Mouse (Mus musculus) embryo, embryonic 11.5 days (tissue): ENCODE measurements around the gene Sgsm3.

Experiments
- DNase-seq: peaks from one replicate; pipeline ENCODE4 v3.0.0-alpha.2; 2012; ENCODE audit warnings: low read depth, low spot score

Sgsm3 gene

GRCm38 (mm10) chr15:81027378-81028173, 50.0 kb downstream of the Sgsm3 start:
- DNase-seq, result peak; percentile 70

DNA sequence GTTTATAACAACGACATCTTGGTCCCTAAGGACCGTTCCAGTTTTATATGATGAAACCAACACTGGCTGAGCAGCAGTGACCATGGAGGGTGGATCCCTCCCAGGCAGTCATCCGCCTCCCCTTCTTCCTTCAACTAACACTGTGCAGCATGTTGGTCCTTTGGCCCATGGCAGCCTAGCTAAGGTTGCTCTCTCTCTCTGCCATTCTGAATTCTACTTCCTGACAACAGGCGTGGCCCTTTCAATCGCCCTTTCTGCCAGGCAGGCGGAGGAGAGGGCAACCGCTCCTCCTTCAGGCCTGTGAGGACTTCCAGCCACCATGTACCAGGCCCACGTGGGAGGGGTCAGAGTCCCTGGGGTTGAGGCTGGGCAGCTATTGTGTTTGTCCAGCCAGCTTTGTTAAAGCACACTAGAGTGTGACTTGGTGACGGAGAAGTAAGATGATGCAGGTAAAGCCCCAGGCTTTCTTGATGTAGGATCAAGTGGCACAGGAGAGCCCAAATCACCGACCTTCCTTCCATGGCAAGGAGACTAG, 53.4 kb downstream of the Sgsm3 start:
- DNase-seq, result no peak

- DNase-seq, result no peak
Observed at GRCm38 (mm10) chr15:81031611-81032010, 54.0 kb downstream of the Sgsm3 start.

DNA sequence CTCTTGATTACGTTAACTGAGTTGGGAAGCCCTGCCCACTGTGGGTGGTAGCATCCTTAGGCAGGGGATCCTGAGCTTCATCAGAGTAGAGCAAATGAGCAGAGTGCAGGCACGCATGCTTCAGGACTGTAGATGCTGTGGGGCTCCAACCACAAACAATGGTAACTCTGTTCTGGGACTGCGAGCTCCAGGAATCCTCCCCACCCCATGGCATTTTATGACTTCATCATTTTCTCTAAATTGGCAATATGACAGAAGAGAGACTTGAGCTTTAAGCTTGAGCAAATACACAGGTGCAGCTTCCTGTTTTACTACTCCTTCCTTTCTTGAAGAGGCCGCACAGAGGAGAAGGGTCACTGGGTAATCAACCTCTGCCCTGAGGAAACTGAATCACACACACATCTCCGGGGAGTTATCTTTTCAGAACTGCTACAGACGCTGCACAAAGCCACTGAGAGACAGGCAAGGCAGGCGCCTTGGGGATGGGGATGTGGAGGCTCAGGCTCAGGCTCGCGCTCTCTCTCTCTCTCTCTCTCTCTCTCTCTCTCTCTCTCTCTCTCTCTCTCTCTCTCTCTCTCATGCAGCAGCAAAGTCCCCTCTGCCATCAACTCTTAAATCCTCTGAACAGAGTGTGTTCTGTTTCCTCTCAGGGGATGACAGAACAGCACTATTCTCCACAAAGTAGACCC, 55.5 kb downstream of the Sgsm3 start:
- no peak for DNase-seq

GRCm38 (mm10) chr15:81034119-81034518, 56.6 kb downstream of the Sgsm3 start:
- no peak for DNase-seq

DNA sequence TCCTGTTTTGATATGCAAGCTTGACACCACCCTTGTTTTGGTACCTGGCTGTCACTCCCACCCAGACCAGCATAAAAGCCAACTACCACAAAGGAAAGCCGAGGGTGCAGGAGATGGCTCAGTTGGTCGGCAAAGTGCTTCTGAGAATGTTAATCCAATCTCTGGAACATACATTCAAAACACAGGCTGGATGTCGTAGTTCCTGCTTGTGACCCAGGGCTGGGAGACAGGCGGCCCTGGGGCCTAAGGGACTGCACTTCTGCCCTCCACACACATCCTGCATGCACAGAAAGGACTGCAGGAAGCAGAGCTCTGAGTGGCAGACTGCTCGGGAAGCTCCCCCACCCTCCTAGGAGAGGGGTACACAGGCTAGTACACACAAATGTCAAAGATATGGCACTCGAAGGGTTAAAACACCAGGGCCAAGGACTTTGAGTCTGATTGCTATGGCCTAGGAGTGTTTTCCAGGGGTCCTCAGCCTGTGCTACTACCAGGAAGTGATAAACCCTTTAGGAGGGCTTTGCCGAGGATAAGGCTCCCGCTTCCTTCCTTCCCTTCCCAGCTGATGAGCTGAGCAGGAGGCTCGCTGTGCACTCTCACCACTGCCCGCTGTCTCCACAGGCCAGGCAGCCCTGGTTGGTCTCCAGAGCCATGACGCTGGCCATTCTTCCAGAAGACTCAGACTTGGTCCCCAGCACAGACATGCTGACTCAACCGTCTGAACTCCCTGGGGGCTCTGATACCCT, 58.0 kb downstream of the Sgsm3 start:
- DNase-seq, result no peak

- no peak for DNase-seq
Observed at GRCm38 (mm10) chr15:81038419-81038818, 60.9 kb downstream of the Sgsm3 start.

- DNase-seq, result no peak
Observed at GRCm38 (mm10) chr15:81041767-81042166, 64.2 kb downstream of the Sgsm3 start.

DNA sequence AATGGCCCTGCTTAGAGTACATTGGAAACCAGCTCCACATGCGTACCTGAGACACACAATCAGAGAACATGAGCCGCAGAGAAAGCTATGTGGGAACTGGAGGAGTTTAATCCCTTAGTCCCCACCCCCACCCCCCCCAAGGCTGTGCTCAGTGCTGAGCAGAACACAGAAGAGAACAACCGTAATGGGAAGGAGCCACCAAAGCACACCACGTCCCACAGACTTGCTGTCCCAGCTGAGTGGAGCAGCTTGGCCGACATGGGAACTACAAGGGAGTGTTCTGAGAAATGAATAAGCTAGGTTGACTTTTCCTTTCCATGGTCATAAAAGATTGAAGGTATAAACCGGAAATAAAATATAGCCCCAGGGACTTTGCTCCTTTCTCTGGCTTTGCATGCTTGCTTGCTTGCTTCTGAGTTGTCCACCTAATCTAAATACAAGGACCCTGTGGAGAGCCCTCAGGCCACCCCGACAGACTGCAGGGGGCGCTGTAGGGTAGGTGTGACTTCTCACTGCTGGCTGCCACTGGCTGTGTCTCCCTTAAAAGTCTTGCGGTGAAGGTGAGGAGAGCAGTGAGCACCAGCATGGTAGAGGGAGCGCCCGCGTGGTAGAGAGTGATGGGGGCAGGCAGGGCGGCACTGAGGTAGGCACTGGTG, 64.8 kb downstream of the Sgsm3 start:
- no peak for DNase-seq

DNA sequence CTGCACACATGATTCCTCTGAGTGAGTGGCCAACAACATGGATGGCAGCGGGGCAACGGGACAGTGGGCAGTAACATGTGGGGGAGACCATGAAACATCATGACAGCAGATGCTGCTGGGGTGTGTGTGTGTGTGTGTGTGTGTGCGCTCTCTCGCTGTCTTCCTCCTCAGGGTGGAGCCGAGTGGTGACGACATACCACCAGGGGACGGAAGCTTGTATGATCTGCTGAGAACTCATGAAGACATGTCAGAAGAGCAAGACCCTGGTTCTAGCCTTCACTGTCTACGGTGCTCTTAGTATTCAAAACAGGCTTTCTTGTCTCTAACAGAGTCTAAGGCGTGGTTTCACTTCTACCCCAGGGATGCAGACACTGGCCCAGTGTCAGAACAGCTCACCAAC, 66.9 kb downstream of the Sgsm3 start:
- DNase-seq, result no peak

GRCm38 (mm10) chr15:81045336-81045735, 67.8 kb downstream of the Sgsm3 start:
- DNase-seq, result no peak

GRCm38 (mm10) chr15:81046061-81046460, 68.5 kb downstream of the Sgsm3 start:
- DNase-seq, result no peak

- no peak for DNase-seq
Observed at GRCm38 (mm10) chr15:81047497-81047896, 69.9 kb downstream of the Sgsm3 start.

GRCm38 (mm10) chr15:81049401-81050053, 72.0 kb downstream of the Sgsm3 start:
- no peak for DNase-seq

DNA sequence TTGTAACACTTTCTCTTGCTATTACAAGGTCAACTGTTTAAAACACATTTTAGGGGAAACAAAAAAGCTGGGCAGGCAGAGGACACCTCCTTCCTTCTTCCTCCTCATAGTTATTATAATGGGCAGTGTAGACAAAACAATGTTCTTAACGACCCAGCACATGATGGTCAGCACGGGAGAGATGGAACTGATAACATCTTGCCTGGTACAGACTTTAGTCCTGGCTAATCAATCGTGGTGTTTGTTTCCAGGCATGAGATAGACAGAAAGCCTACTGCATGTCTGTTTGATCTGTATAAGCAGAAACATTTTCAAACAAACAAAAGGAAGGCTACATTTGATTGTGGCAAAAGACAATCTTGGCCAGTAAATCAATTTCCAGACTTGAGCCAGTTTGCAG, 72.9 kb downstream of the Sgsm3 start:
- DNase-seq, result no peak

DNA sequence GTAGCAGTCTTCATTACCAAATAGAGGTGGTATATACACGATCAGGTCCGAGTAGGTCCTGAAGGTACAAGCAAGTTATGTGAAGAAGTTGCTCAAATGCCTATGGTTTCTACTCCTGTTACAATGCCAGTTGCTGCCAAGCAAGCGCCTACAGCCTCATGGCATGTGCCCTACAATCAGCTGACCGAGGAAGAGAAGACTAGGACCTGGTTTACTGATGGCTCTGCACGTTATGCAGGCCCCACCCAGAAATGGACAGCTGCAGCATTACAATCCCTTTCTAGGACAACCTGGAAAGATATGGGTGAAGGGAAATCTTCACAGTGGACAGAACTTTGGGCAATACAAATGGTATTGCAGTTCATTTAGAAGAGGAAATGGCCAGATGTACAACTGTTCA, 74.9 kb downstream of the Sgsm3 start:
- DNase-seq, result no peak

- no peak for DNase-seq
Observed at GRCm38 (mm10) chr15:81055488-81055887, 77.9 kb downstream of the Sgsm3 start.

- DNase-seq, result no peak
Observed at GRCm38 (mm10) chr15:81057736-81058135, 80.2 kb downstream of the Sgsm3 start.

GRCm38 (mm10) chr15:81060975-81061374, 83.4 kb downstream of the Sgsm3 start:
- DNase-seq, result no peak
